Mouse (Mus musculus) thymus, postnatal 10 days (tissue): ENCODE results near the gene Rev3l.
A peak's percentile ranks its signal among the peaks of the same experiment; 100 is the strongest.

Experiments
- DNase-seq, 2 experiments: peaks; one replicate each; pipeline ENCODE4 v3.0.0; 2021; ENCODE audit warnings: low spot score in 2 of 2

Rev3l gene

DNA sequence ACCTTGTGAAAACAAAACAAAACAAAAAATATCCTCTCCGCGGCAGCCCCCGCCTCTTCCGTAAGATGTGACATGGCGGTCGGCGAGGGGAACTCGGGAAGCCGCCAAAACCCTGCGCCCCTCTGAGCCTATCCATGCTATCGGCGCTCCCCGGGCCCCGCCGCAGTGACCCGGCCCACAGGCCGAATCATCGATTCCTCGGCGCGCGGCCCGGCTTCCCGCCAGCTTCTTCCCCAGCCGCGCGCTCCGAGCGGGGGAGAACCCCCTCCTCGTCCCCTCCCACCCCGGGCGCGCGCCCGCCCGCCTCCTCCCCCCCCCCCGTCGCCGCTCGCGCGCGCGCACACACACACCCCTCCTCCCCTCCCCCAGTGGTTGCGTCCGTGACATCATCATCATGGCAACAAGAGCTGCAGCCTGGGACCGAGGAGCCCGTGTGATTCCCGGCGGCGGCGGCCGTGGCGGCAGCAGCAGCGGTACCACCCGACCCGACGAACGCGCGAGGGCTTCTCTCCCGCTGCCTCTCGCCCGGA lies at the start of gene Rev3l:
Rev3l (plus strand) TSS at position 383 of the 530 bp plus-strand sequence.
- DNase-seq, result peak; percentile 88 to 89

DNA sequence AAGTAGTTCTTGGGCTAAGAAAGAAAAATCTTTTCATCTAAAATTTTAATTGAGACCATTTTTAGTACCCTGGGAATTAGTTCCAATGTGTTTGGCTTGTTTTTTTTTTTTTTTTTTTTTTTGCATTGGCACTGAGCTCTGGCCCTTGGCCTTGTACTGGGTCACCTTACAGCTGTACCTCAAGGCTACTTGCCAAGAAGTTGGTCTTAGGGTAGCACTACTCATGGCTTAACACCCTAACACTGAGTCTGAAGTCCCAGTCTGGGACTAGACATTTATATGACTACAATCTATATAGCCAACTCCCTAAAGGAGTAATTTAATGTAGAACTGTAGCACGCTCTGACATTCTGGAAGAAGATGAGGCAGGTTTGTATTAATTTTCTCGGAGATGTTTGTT lies 49.4 kb upstream of the Rev3l start:
- no peak for DNase-seq

DNA sequence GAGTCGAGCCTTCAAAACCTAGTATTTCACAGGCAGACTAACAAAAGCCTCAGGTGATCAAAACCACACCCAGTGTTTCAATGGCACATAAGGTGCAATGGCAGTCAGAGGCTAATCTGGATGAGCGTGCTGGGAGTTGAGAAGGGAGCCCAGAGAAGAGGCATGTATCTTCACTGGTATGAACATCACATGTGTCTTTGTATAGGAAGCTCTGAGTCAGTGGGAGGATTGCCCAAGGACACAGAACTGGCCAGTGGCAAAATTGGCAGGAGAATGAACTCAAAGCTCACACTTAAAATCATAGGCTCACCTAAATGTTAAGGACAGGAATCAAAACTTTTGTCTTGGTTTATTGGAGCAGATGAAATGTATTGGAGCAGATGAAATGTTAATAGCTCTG lies 48.4 kb upstream of the Rev3l start:
- DNase-seq, result no peak

DNA sequence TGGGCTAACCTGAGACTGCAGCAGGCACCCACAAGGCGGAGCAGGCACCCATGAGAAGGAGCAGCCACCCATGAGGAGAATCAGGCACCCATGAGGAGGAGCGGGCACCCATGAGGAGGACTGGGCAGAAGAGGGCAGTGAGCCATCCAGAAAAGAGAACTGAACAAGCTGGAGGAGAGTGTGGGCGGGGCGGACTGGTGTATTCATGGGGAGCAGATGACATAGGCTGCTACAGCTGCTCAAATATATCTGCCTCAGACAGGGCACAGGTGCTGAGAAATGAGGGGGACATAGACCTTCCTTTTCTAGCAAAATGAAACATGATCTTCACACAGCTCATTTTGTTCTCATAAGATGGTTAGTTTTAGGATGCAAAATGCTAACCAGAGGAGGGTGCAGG lies 45.1 kb upstream of the Rev3l start:
- DNase-seq, result no peak

DNA sequence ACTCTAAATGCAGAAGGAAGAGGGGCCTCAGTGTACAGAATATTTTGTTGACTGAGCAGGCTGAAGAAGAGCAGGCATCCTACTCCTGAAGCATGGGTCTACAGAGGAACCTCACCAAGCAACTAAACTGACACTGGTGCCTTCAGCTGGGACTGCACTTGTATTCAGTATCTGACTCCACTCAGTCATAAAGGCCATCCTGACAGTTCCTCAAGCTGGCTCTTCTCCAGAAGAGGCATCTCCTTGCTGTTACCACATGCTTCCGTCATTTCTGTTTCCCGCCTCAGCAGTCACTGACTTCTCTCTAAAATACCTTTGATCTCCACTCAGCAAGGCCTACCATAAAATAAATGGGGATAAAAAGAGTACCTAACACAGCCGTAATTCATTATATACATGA lies 44.1 kb upstream of the Rev3l start:
- DNase-seq, result no peak

DNA sequence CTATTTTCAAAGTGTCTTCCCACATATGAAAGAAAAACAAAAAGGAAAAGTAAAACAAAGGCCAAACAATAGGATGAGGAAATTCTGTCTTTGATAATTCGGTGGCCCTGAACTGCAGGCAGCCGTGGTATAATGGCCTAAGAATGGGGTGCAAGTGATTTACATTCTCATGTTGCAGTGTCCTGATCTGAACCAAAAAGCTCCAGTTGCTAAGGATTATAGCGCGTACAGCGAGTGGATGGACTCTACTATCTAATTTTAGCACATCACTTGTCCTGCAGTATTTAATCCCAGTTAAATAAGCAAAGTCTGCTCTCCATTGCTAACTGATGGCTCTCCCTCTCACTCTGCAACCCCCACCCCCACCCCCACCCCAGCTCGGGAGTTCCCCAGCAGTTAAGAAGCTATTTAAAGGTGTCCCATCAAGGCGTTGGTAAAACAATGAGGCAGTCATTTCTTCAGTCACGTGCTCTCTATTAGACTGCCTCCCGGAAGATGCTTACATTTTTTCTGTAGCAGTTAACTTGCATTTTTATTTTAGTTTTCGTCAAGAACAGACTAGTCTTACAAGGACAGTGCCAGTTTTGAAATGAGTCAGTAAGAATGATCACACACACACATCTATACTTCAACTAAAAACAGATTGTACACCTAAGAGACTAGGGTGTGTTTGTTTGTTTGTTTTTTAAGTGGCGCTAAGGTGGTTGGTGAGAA lies 40.4 kb upstream of the Rev3l start:
- DNase-seq, result no peak

DNA sequence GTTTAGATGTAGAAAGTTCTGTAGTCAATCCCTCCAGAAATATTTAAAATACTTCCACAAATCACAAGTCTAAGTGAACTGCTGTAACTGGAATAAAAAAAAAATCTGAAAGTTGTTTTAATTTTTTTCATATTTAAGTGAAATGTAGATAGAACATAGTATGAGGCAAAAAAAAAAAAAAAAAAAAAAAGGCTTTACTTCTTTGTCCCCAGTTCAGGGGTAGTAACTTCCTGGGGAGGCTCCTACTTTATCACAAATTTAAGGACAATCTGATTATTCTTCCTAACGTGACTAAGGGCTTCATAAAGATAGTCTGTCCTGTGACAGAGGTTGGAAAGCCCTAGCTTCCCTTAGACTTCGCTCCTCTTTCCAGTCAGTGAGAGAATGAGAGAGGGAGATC lies 39.8 kb upstream of the Rev3l start:
- DNase-seq, result no peak

DNA sequence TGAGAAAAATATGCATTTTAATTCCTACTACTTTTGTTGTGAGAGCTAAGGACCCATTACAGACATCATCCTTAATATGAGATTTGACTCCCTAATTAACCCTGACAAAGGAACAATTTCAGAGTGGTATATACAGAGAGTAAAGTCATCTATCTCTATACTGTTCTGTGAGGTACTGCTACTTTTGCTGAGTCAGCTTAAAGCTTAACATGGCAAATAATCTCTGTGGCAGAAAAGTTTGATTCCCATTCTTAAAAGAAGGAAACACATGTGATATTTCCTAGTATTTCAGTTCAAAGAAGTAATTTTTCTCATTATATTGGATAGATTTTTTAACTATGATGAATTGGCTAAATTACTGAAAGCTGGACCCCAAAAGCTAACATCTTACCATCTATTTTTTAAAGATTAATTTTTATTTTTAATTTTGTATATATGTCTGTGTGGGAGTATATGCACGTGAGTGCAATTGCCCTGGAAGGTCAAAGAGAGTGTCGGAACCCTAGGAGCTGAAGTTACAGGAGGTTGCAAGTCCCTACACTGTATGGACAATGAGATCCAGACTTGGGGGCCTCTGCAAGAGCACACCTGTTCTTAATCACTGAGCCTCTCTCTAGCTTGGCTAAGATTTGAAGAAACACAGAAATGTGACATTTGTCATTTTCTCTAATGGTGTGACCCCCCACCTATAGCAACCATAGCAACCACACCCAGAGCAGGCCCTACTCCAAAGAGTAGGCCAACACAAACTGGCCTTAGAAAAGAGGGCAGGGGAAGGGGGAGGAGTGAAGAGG lies 24.0 kb upstream of the Rev3l start:
- DNase-seq, result no peak

DNA sequence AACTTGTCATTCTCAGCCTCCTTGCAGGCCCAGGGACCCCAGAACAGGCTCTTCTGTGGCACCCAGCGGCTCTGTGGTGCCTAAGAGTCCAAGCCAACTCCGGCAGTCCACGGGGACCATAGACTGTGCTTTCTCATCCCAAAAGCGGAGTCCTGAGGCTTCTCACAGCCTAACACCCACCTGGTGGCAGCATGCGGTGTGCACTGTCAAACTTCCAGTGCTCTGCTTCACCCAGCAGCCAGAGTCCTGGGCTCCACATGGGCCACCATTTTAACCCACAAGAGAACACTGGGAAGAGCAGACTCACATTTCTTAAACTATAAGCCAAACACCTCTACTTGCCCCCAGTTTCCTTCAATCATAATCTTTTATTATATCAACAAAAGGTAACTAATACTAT lies 15.0 kb upstream of the Rev3l start:
- DNase-seq, result no peak

DNA sequence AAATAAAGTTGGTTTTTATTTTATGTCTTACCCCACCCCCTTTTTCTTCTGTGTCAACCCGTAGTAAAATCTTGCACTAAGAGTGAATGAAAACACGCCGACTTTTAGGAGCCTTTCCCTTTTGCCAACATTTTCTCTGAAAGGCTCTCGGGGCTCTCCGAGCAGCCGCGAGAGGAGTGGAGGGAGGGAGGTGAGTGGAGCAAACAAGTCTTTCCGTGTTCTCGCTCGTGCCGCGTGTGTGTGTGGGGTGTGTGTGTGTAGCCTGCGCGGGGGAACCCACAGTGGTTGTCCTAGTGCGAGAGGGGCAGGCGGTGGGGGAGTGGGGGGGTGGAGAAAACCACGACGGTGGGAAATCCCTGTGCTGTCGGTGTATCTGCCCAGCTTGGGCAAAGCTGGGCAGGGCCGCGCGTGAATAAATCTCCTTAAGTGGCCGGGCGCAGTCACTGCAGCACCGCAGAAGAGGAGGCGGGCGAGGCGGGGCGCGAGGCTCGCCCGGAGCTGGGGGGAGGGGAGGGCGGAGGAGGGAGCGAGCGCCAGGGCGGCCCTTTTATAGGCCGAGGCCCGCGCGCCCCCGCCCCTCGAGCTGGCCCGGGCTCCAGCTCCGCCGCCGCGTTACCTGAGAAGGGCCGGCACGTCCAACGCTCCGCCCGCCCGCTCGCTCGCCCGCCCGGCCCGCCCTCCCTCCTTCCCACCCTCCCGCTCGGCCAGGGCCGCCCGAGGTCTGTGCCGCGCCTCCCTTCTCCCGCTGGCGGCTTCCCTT lies 762 bp upstream of the Rev3l start:
- peak; percentile 87 to 89 for DNase-seq

DNA sequence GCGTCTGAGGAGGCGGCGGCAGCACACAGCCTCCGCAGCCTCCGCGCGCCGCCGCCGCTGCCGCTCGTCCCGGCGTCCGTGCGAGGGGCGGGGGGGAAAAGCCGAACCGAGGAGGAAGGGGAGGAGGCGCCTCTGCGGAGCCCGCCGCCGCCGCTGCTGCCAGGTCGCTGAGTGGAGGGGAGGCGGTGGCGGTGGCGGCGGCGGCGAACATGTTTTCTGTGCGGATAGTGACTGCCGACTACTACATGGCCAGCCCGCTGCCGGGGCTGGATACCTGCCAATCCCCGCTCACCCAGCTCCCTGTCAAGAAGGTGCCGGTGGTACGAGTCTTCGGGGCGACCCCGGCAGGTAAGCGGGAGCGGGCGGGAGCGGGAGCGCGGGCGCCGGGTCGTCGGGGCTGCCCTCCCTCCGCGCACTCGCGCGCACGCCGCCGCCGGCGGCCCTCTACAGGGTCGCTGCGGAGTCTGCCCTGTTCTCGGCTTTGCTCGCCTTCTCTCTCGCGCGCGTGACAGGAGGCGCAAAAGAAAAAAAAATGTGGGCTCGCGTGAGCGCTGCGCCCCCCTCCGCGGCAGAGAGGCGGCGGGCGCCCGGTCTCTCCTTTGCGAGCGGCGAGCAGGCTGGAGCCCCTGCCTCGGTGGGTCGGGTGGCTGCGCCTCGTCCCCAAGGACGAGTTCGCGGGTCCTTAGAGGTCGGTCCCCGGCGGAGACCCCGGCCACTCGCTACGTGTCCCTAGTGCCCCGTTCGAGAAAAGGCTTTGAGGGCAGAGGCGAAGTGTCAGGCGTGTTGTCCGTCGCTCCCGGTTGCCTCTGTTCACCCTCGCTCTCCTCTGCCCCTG lies 565 bp downstream of the Rev3l start:
- DNase-seq, result peak; percentile 83 to 85

DNA sequence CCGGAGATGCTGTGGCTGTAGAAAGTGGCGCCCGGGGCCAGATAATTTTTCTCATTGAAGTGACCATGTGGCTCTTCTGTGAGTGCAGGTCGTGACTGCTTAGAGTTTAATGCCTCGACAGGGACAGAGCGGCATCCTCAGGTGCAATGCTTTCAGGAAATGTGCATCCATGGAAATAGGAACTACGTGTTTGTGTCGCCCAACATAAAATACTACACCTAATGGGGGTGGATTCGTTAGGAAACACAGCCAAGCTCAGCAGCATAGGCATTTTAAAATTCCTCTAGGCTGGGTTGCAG lies 1.1 kb downstream of the Rev3l start:
- DNase-seq, result no peak

DNA sequence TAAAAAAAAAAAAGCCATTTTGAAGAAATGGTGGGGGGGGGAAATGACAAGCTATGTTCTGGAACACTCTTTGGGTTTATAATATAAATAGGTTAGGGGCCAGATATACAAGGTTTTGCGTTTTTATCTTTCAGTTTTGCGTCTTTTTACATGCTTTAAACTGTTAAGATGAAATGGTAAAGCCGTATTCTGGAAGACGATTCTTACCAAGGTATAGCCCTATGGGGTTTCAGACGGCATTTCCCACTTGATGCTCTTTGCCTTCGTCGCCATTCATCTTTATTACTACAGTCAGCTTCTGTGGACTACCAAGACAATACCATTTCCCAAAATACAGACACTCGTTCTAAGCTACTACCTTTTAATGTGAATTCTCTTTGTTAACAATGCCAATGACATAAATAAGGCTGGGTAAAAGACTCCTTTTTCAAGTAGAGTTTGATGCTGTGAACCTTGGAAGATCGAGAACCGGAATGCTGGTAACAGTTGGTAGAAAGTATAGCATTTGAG lies 1.6 kb downstream of the Rev3l start:
- DNase-seq, result no peak

DNA sequence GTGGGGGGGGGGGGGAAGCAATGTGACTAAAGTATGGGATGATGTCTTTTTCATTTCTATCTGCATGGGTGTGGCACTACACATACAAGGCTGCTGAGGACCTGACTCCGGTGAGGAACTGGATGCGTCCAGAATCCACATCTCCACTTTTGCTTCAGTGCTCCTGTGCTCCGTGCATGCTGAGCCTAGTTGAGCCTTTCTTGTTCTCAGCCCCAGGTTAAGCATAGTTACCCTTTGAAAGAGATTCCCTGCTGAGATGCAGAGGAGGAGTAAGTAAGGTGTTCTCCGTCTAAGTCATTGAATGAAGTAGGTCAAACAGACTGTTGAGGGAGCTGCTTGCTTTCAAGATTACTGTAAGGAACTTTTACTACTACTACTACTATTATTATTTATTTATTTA lies 4.3 kb downstream of the Rev3l start:
- DNase-seq, result no peak

DNA sequence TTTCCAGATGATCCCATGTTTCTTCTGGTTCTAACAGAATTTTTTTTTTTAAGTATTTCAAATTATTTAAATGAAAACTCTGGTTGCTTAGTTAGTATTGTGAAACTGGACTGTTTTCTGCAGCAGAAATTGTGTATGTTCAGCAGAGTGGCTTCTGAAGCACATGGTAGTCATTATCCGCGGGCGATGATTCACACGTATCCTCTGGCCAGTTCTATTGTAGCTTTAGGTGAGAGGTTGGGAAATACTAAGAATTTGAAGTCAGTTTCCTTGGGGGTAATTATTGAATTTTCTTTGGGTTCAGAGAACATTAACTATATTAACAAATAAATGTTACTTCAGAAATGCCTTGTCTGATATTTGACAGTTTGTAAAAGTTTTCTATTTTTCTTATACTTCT lies 10.1 kb downstream of the Rev3l start:
- no peak for DNase-seq

DNA sequence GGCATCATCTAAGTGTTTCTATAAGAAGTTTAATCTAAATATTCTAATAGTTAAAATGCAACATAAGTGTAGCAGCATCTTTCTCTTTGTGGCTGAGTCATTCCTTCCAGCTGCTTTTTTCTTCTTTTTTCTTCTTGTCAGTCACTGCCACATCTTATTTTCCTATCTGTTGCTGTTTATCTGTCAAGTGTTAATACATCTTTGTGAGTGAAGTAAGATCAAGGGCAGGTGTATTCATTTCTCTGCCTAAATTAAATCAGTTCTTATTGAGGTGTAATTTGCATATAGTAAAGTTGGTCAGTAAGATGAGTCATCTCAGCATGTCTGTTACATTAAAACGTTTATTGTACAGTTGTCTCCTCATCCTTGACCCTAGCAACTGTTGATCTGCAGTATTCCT lies 32.8 kb downstream of the Rev3l start:
- DNase-seq, result no peak

DNA sequence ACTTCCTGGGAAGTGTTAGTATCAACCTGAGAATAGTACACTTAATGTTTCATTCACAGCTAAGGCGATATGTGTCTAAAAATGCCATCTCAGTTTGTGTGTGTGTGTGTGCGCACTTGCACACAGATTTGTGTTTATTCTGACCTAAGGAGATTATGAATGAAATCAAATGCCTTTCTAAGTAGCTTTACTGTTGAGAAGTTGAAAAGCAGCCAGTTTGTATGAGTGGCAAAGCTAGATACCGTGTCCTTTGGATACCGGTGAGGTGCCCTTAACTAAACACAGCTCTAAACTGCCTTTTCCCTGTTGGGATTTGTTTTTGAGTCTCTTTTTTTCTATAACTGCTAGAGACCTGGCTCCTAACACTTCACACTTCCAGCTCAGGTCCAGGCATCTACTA lies 34.8 kb downstream of the Rev3l start:
- no peak for DNase-seq

DNA sequence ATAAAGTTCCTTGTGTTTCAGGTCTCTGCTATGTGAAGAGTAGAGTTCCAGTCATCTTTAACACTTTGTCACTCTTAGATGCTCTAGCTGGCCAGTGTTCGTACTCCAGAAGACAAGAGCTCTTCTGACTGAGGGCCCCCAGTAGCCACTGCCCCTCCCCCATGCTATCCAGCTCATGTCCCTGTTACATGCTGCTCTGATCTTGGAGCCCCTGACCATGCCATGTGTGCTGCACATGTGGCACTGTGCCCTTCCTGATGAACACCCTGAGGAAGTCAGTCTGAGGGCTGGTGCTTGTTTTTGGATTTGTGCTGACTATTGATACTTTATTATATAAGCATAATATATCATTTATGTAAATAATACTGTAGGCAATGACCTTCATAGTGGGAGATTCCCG lies 40.3 kb downstream of the Rev3l start:
- DNase-seq, result no peak

DNA sequence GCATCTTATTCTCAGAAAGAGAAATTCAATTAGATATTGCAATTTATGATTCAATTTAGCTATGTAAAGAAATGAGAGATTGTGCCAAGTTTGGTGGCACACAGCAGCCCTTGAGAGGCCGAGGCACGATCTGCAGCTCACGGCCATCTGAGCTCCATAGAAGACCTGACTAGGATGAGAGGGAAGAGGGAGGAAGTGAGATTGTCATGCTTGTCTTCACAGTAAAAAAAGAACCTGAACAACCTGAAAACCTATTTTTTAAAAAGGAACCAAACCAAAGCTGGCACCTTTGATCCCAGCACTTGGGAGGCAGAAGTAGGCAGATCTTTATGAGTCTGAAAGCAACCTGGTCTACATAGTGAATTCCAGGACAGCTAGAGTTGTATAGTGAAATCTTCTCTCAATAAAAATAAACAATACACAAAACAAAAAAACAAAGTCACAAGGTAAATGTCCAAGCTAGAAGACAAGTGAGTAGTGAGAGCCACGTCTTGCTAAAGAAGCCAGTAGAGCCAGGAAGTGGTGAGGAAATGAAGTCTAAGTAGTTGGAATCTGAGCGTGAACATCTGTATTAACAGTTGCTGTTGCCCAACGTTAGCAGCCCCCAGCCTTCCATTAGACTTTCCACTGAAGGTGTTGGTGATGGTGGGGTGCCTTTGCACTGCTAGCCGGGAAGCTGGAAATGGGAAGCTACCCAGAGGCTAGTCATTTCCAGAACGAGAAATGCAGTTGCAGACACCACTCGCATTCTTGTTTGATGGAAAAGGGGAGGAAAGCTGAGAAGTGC lies 42.2 kb downstream of the Rev3l start:
- peak in 1 of 2 experiments; percentile 15 for DNase-seq

DNA sequence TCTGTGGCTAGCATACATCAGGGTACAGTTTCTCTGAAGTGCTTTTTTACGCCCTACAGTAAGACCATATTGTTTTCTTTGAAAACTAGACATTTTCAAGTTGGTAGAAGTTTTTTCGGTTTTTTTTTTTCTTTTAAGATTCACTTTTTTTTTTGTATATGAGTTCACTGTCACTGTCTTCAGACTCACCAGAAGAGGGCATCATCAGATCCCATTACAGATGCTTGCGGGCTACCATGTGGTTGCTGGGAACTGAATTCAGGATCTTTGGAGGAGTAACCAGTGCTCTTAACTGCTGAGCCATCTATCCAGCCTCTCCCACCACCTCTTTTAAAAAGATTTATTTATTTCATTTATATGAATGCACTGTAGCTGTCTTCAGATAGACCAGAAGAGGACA lies 45.0 kb downstream of the Rev3l start:
- DNase-seq, result no peak

DNA sequence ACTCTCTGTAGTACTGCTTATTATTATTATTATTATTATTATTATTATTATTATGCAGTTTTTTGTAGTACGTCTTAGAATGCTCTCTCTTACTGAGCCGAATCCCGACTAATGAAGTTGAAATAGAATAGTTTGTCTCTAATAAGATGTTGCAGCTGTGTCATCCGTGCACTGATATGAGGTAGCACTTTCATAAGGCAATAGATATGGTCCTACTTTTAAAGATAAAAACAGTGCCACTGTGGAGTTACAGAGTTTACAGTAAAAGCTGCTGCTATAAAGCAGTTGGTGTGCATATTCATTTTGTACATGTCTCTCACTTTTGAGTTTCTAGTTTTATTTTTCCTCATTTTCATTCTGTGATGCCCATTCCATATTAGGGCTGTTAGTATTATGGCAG lies 46.4 kb downstream of the Rev3l start:
- no peak for DNase-seq
